Mouse (Mus musculus) C2C12 (cell line): ENCODE results near the gene Cox16. TPM values are rescaled to one million over a fixed set of nuclear protein-coding genes. Genes with fewer than 3 reads are reported as not detected.
"Not testable (repeated sequence)": the region's sequence is repeated elsewhere in the genome, so short reads cannot be mapped to it uniquely, and the experiment has no call there.

Source experiments
- H3K27me3 ChIP-seq: one replicate; pipeline ENCODE4 v1.6.1; 2011; ENCODE audit not compliant: control insufficient read depth, insufficient read depth, insufficient read length
- H3K36me3 ChIP-seq: one replicate; pipeline ENCODE4 v1.6.1; 2011; ENCODE audit not compliant: control insufficient read depth, insufficient read depth
- H3K4me3 ChIP-seq: one replicate; pipeline ENCODE4 v1.5.1; 2011; ENCODE audit warnings: mild to moderate bottlenecking, control low read depth; ENCODE audit not compliant: poor library complexity, insufficient read depth, severe bottlenecking
- H3K79me2 ChIP-seq: one replicate; pipeline ENCODE4 v1.6.1; 2011; ENCODE audit not compliant: control insufficient read depth, insufficient read depth
- H3K79me3 ChIP-seq: one replicate; pipeline ENCODE4 v1.6.1; 2011; ENCODE audit warnings: low read depth, control low read depth
- H3ac ChIP-seq: one replicate; pipeline ENCODE3; 2011; ENCODE audit warnings: low read depth; ENCODE audit not compliant: control insufficient read depth, insufficient read length
- CEBPB ChIP-seq: IDR thresholded peaks from one replicate; pipeline ENCODE4 v1.6.1; 2011; ENCODE audit warnings: low read depth, mild to moderate bottlenecking, control low read depth, moderate library complexity
- CTCF ChIP-seq: IDR thresholded peaks from one replicate; pipeline ENCODE4 v1.5.1; 2011; ENCODE audit not compliant: control insufficient read depth, insufficient read depth, insufficient read length
- FOSL1 ChIP-seq: IDR thresholded peaks from one replicate; pipeline ENCODE4 v1.8.0; 2011; ENCODE audit warnings: mild to moderate bottlenecking, low read length; ENCODE audit not compliant: poor library complexity, insufficient read depth, severe bottlenecking
- MAX ChIP-seq: IDR thresholded peaks from one replicate; pipeline ENCODE4 v1.6.1; 2011; ENCODE audit warnings: mild to moderate bottlenecking, control low read depth
- MYOD1 ChIP-seq: IDR thresholded peaks from one replicate; pipeline ENCODE4 v1.6.1; 2011; ENCODE audit warnings: low read depth; ENCODE audit not compliant: control insufficient read depth, insufficient read length
- MYOG ChIP-seq: IDR thresholded peaks from one replicate; pipeline ENCODE4 v1.6.1; 2011; ENCODE audit not compliant: control insufficient read depth, insufficient read length; ENCODE audit errors: extremely low read depth
- USF1 ChIP-seq: IDR thresholded peaks from one replicate; pipeline ENCODE4 v1.6.1; 2011; ENCODE audit warnings: low read depth, mild to moderate bottlenecking, control low read depth, moderate library complexity
- polyA plus RNA-seq: library from polyadenylated mRNA; unstranded; fragments of >200 nt; fragmentation: generic; extraction: Trizol; gene quantifications from one replicate; pipeline ENCODE4 v1.2.1, GENCODE M21; 2012; ENCODE audit warnings: missing spikeins

Cox16 gene
- polyA plus RNA-seq, 1 experiment = 88.4 TPM

DNA sequence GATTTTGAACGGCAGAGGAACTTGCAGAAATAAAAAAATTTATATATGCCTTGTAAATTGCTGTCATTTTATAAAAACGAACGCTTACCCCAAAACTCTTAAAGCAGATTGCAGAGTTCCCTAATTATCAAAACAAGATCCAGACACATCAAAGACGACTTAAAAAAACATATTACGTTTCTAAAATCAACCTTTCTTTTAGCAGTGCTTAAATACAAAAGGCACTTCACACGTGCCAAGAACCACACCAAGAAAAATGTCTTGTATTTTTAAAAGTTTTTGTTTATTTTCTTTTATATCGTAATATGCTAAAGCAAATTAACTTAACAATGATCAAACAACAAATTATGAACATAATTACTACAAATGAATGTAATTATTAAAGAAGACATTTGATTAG is 715 bp downstream of the Cox16 start:
- TF ChIP-seq FOSL1 = no peak
- no peak for TF ChIP-seq MYOD1
- TF ChIP-seq CEBPB = no peak
- TF ChIP-seq MYOG = no peak
- TF ChIP-seq MAX = no peak
- TF ChIP-seq CTCF = no peak
- no peak for TF ChIP-seq USF1
- H3K79me2 ChIP-seq = peaks cover 32% of the 10 kb centered on the region
- H3K27me3 ChIP-seq = no peaks in the 10 kb centered on the region
- H3K36me3 ChIP-seq = peaks cover 6% of the 10 kb centered on the region
- peak overlapping the region; percentile 60 for H3K4me3 ChIP-seq
- H3ac ChIP-seq = peak overlapping the region; percentile 19
- peaks cover 18% of the 10 kb centered on the region for H3K79me3 ChIP-seq

DNA sequence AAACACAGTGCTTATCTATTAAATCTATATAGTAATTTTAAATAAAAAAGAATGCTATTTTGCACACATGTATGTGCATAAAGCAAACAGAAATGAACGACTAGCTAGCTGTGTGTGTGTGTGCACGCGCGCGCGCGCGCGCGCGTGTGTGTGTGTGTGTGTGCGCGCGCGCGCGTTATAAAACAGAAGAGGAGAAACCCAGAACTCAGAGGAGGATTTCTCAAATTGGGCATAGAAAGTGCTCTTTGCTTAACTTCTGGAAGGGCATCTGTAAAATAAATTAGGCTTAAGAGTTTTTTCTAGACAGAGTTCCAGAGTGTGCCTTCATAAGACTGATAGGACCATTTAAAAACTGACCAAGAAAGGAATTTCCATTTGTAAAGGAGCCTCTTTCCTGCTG is 1.3 kb downstream of the Cox16 start:
- Histone ChIP-seq H3K27me3 (no peaks in the 10 kb centered on the region), H3K36me3 (peaks cover 6% of the 10 kb centered on the region), H3K79me2 (peaks cover 33% of the 10 kb centered on the region), H3ac (no peak overlapping the region), H3K4me3 (peak overlapping the region; percentile 60), H3K79me3 (peaks cover 18% of the 10 kb centered on the region)
- TF ChIP-seq FOSL1 (no peak), CEBPB (no peak), MYOG (no peak), MYOD1 (no peak), USF1 (no peak), CTCF (no peak), MAX (no peak)

DNA sequence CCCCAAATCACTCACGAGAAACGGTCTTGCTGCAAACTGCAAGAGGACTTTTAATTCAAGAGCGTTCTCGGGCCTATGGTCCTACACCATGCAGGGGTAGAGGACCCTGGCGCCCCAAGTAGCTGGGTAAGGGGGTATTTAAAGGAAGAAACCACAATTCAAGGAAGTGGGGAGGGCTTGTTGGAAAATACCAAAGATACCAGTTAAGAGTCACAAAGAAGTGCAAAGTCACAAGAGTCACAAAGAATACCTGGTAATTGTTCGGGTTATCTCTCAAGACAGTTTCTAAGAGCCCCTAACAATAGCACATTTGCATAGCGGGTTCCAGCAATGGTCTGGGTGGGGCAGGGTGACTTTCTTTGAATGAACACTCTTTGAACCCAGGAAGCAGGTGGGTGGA is 25.9 kb downstream of the Cox16 start:
- not testable (repeated sequence) for H3K79me3 ChIP-seq, H3ac ChIP-seq, H3K79me2 ChIP-seq

DNA sequence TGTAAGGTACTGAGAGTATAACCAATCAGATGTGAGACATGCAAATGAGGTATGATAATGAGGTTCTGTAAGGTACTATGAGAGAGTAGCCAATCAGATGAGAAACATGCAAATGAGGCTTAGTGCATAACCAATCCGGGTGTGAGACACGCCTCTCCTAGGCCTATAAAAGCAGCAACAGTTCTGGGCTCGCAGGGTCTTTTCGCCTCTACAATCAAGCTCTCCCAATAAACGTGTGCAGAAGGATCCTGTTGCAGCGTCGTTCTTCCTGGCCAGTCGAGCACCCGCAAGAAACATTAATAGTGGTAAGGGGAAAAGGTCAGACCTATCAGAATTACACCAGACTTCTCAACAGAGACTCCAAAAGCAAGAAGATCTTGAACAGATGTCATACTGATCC is 45.9 kb downstream of the Cox16 start:
- H3ac ChIP-seq, H3K79me3 ChIP-seq, H3K4me3 ChIP-seq, H3K36me3 ChIP-seq, H3K79me2 ChIP-seq, H3K27me3 ChIP-seq: not testable (repeated sequence)

More for the DNA sequence above, 25.9 kb downstream of the Cox16 start:
- not testable (repeated sequence) for H3K4me3 ChIP-seq, H3K36me3 ChIP-seq, H3K27me3 ChIP-seq

DNA sequence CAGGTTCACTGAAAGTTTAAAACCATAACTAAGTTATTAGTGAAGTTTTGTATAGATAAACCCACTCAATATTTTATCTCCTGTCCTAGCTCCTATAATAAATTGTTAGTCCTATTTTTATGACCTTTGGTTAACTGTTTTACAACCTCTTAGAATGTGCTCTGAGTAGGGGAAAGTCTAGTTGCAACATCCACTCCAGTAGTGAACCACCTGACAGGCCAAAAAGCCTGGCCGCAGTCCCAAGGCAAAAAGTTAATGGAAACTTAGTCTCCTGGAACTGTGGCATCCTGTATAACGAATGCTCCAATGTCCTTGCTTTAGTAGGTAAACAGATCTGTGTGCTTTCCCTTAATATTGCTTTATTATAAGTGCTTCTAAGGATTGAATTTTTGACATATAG is 50.1 kb downstream of the Cox16 start:
- H3K36me3 ChIP-seq, H3K27me3 ChIP-seq, H3K4me3 ChIP-seq, H3K79me3 ChIP-seq, H3K79me2 ChIP-seq, H3ac ChIP-seq: not testable (repeated sequence)

DNA sequence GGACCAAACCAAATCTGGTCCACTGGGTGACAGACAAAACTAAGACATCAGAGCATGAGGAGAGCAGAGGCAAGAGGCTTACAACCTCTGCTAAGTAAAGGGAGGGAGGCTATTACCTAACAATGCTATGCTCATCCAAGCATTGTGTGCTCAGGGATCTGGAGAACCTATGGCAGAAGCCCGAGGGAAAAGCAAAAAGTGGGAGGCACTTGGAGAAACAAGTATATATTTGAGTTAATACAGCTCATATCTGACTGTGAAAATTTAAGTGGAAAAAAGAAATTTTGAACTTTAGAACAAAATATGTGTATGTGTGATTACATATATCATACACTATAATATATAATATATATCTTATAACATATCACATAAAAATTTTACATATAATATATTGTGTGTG is 63.1 kb downstream of the Cox16 start, which contains the start of gene Adam4:
Adam4 (minus strand) TSS at position 101 of the 400 bp plus-strand sequence.
- H3K27me3 ChIP-seq = no peaks in the 10 kb centered on the region
- no peak within 1 kb of the TSS for H3K4me3 ChIP-seq
- H3ac ChIP-seq = no peak within 1 kb of the TSS
- H3K79me2 ChIP-seq = no peaks in the 10 kb centered on the region
- H3K36me3 ChIP-seq = peaks cover 4% of the 10 kb centered on the region
- TF ChIP-seq MYOD1 (no peak), CEBPB (no peak), USF1 (no peak), MAX (no peak), MYOG (no peak), CTCF (no peak), FOSL1 (no peak)
- no peaks in the 10 kb centered on the region for H3K79me3 ChIP-seq

DNA sequence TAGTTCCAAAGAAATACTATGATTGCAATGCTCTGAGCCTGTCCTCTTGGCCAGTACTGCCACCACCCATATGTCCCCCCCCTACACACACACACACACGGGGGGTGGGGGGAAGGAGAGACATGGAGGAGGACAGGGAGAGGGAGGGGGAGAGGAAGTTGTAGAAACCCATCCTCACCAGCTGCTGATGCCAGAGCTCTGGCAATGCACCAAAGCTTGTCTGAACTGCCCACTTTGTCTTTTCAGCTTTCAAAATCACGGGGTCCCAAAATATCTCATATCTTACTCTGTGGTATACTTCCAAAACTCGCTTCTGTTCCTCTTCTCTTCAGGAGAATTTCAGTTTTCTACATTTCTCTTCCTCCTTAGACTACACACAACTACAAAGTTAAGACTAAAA is 71.7 kb downstream of the Cox16 start:
- H3K79me3 ChIP-seq = no peaks in the 10 kb centered on the region
- no peaks in the 10 kb centered on the region for H3K36me3 ChIP-seq
- no peak overlapping the region for H3K4me3 ChIP-seq
- H3K27me3 ChIP-seq = no peaks in the 10 kb centered on the region
- no peak for TF ChIP-seq CTCF
- TF ChIP-seq MAX = no peak
- no peak for TF ChIP-seq MYOG
- no peak for TF ChIP-seq CEBPB
- TF ChIP-seq MYOD1 = no peak
- TF ChIP-seq USF1 = no peak
- no peak for TF ChIP-seq FOSL1
- H3K79me2 ChIP-seq = no peaks in the 10 kb centered on the region
- H3ac ChIP-seq = no peak overlapping the region
